Mouse (Mus musculus): ENCODE results near the gene Gucd1. TPM values are rescaled to one million over a fixed set of nuclear protein-coding genes. Genes with fewer than 3 reads are reported as not detected.

Gucd1 gene
- 18.0 TPM for polyA plus RNA-seq (2017; shearing (Covaris generic))

DNA sequence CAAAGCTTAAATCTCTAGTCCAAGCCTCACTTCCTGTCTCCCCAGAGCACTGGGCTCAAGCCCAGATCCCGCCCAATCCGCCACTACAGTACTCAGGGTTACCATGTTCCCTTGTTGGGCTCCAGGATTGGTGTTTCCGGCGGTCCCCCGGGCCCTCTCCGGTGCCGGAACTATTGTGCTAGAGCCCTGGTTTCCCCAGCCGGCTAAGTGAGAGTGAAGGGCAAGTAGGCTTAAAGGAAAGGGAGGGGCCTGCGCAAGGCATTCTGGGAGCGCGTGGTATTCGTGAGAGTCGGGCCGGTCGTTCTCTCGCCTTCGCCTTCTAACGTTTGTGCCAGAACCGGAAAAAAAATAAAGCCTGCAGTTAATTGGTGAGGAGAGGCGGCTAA lies at the start of gene Gucd1:
TSS of gene Gucd1 (minus strand) at position 215 of the 386 bp plus-strand sequence.

DNA sequence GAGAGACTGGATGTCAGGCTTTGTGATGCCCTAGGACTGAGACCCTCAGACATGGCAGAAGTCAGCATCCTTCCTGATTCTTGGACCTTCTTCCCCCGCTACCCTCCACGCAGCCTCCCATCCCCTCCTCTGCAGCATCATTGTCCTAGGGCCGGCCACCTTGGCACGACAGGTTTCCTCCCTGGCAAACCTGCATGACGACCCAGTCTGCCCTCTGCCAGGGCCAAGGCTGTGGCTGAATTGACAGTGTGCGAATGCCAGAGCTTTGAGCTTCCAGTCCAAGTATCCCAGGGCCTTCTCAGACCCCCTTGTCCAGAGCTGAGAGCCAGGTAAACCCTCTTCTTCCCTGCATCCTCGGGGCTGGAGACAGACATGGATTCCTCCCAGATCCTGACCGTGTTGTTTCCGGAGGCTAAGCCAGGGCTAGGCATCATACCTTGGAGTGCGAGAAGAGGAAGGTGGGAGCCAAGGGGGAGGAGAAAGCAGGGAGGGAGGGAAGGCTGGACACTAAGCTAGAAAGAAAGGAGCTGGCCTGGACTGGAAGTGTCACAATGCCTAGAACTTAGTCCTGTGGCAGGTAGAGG lies 43.4 kb upstream of the Gucd1 start, which contains the start of gene Ggt1:
TSS of gene Ggt1 (plus strand) at position 534 of the 584 bp plus-strand sequence.

DNA sequence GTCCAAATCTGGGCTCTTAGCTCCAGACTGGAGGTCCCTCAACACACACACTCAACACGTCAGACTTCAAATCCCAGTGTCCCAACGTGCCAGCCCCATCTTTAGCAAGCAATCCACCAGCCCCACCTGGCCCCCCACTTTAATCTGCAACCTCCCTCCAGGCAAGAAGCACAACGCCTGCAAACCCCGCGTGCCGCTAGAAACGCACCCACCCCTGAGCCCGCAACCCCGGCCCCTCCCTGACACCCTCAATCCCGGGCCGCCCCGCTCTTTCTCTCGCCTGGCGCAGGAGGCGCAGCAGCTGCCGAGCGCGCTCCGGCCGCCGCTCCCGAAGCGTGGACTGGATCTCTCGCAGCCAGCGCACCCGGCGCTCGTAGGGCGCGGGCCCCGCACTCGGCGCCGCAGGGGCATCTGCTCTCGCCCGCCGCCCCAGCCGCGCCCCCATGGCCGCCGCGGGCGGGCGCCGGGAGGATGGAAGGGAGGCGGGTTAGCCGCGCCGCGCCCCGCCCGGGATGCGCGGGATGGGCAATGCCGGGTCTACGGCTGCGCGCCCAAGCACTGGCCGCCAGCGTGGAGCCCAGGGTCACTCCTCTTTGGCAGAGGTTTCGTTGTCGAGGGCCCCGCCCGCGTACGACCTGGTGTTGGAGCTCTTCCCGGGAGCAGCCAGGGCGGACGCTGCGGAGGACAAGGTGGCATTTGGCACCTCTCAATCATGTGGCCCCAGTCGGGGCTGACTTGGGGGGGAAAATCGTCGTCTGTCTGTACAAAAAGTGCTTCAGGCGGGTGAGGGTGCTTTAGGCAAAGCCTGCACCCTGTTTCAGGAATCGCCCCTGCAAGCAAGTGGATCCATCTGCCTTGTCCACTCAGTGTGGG lies 42.1 kb upstream of the Gucd1 start, which contains the start of gene Lrrc75b:
TSS of gene Lrrc75b (minus strand) at position 655 of the 873 bp plus-strand sequence.

DNA sequence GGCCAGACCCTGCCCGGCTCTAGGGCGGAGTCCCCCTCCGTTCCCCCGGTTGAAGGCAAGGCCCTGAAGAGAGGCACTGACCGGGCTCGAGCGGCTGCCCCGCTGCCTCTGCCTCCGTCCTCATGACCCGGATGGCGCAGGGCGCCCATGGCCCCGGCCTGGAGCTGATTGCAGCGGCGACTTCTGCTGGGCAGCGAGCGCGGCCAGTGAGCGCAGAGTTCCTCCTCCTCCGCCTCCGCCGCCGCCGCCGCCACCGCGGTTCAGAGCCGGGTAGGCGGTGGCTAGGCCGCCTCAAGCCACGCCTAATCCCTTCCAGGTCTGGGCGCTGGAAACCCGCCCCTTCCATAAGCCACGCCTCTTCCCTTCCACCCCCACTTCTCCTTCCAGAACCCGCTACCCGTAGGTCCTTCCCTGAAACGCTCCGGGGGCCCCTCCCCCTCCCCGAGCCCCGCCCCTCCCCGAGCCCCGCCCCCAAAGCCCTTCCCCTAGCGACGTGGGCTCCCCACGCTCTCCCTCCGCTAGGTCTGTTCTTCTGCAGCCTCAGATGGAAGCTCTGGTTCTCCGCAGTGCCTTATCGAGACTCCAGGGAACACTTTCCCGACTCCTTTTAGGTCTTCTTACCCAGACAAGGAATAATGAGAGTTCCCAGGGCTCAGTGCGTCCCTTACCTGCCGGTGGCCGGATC lies 557 bp downstream of the Gucd1 start, which contains the start of gene Snrpd3:
TSS of gene Snrpd3 (plus strand) at position 479 of the 685 bp plus-strand sequence.

DNA sequence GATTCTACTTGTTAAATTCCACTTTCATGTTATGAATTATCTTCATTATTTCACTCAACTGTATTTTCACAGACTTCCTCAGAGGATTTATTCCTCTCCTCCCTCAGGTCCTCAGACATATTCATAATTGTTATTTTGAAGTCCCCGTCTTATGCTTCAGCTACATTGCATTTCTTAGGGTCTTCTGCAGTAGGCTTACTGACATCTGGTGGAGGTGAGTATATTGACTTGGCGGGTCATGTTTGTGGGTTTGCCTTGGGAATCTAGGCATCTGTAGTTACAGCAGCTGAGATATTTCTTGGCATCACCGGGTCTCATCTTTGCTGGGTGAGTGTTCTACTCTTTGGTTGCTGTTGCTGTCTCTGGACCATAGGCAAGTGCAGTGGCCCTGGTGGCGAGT lies 116.8 kb downstream of the Gucd1 start, which contains the start of gene Upb1:
TSS of gene Upb1 (plus strand) at position 158 of the 400 bp plus-strand sequence.

DNA sequence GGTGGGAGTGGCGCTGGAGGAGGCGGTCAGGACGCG lies 201.1 kb downstream of the Gucd1 start, which contains the start of gene Adora2a:
TSS of gene Adora2a (plus strand) at position 6 of the 36 bp plus-strand sequence.

Other genes starting within 250 kb of the Gucd1 start
- gene Adora2a, start 201.1 kb downstream of the Gucd1 start, polyA plus RNA-seq (2017; shearing (Covaris generic)) = 194 TPM
- 0.65 TPM for gene Upb1, start 116.9 kb downstream of the Gucd1 start, polyA plus RNA-seq (2017; shearing (Covaris generic))
- gene Snrpd3, start 421 bp downstream of the Gucd1 start, polyA plus RNA-seq (2017; shearing (Covaris generic)) = 135 TPM
- gene Lrrc75b, start 42.4 kb upstream of the Gucd1 start, polyA plus RNA-seq (2017; shearing (Covaris generic)) = 2.0 TPM
- gene Ggt1, start 43.6 kb upstream of the Gucd1 start, polyA plus RNA-seq (2017; shearing (Covaris generic)) = 7.5 TPM
- gene Ggt5, start 71.4 kb upstream of the Gucd1 start, polyA plus RNA-seq (2017; shearing (Covaris generic)) = 5.0 TPM
- gene Susd2, start 126.0 kb upstream of the Gucd1 start, polyA plus RNA-seq (2017; shearing (Covaris generic)) = 6.8 TPM
- 51.8 TPM for gene Cabin1, start 246.4 kb upstream of the Gucd1 start, polyA plus RNA-seq (2017; shearing (Covaris generic))

Measured in effector memory CD4-positive, alpha-beta T cell, adult 5 months (primary cell).